Mouse (Mus musculus): ENCODE data around the gene Pde4d.

- TF ChIP-seq CTCF (IDR thresholded peaks at IDR 0.05; ENCODE audit: borderline replicate concordance, insufficient read depth, low read depth, low read length) = no peak
- TF ChIP-seq POLR2A (IDR thresholded peaks at IDR 0.05; ENCODE audit: borderline replicate concordance, insufficient read depth, low read length) = no peak
These were observed 709.0 kb downstream of the Pde4d start for GRCm38 (mm10) chr13:109158703-109159102.
